Mouse (Mus musculus) lung, embryonic 14.5 days (tissue): ENCODE results near the gene Lzts2. TPM values are rescaled to one million over a fixed set of nuclear protein-coding genes. Genes with fewer than 3 reads are reported as not detected.

Source experiments
- ATAC-seq: fragments of 200-750 bp; cut with Nextera tagmentation; 2 replicates; pipeline ENCODE4 v1.8.0; 2017; ENCODE audit warnings: mild to moderate bottlenecking, moderate TSS enrichment, moderate library complexity; ENCODE audit not compliant: insufficient read depth
- DNase-seq: peaks from one replicate; pipeline ENCODE4 v3.0.0-alpha.2; 2015
- H3K27ac ChIP-seq: fragments of 300-500 bp; sonication (generic); 2 replicates; pipeline ENCODE4 v1.5.1; 2014; ENCODE audit warnings: low read depth, mild to moderate bottlenecking, moderate library complexity
- H3K27me3 ChIP-seq: fragments of 300-500 bp; sonication (generic); 2 replicates; pipeline ENCODE4 v1.6.1; 2014; ENCODE audit warnings: low read length, control low read depth; ENCODE audit not compliant: insufficient read depth
- H3K36me3 ChIP-seq: fragments of 300-500 bp; sonication (generic); 2 replicates; pipeline ENCODE4 v1.6.1; 2014; ENCODE audit warnings: control low read depth; ENCODE audit not compliant: insufficient read depth
- H3K4me1 ChIP-seq: fragments of 300-500 bp; sonication (generic); 2 replicates; pipeline ENCODE4 v1.6.1; 2014; ENCODE audit warnings: antibody characterized with exemption, control low read depth; ENCODE audit not compliant: insufficient read depth
- H3K4me2 ChIP-seq: fragments of 300-500 bp; sonication (generic); 2 replicates; pipeline ENCODE4 v1.6.1; 2014; ENCODE audit warnings: mild to moderate bottlenecking
- H3K4me3 ChIP-seq: fragments of 300-500 bp; sonication (generic); 2 replicates; pipeline ENCODE4 v1.5.1; 2014; ENCODE audit warnings: low read depth, low read length
- H3K9ac ChIP-seq: fragments of 300-500 bp; sonication (generic); 2 replicates; pipeline ENCODE4 v1.6.1; 2014
- H3K9me3 ChIP-seq: fragments of 300-500 bp; sonication (generic); 2 replicates; pipeline ENCODE4 v1.6.1; 2016; ENCODE audit warnings: low read depth, low read length, control low read depth
- CTCF ChIP-seq: IDR thresholded peaks from 2 replicates; pipeline ENCODE4 v1.5.1; 2016; ENCODE audit warnings: antibody characterized with exemption, low read depth
- WGBS: fragments of 180-500 bp; shearing (Covaris S2); extraction: QIAGEN DNeasy Blood & Tissue Kit; methylation state at CpG from one replicate; pipeline ENCODE4 v1.1.7; 2014; 5-methylcytosine and 5-hydroxymethylcytosine counted together
- polyA plus RNA-seq: library from polyadenylated mRNA; unstranded; fragments of >200 nt; fragmentation: Nextera tagmentation; extraction: Ambion mirVana; gene quantifications from 2 replicates; pipeline ENCODE4 v1.2.1, GENCODE M21; 2014

The Lzts2 gene
- polyA plus RNA-seq, 1 experiment from 2014 or later: 75.4 TPM

DNA sequence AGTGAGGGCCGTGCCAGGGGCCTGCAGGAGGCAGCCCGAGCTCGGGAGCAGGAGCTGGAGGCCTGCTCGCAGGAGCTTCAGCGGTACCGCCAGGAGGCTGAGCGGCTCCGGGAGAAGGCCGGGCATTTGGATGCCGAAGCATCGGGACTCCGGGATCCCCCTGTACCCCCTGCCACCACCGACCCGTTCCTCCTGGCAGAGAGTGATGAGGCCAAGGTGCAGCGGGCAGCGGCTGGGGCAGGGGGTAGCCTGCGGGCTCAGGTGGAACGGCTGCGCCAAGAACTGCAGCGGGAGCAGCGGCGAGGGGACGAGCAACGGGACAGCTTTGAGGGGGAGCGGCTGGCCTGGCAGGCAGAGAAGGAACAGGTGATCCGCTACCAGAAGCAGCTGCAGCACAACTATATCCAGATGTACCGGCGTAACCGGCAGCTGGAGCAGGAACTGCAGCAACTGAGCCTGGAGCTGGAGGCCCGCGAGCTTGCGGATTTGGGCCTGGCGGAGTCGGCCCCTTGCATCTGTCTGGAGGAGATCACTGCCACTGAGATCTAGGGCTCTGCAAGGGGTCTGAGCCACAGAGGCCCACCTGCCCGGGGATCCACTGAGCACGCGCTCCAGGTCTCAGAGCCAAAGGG, 11.8 kb downstream of the Lzts2 start:
- Histone ChIP-seq H3K36me3 (peaks cover 73% of the 10 kb centered on the region), H3K9ac (no peak overlapping the region)
- WGBS: 86% methylated on average over 37 of the region's 37 CpGs

DNA sequence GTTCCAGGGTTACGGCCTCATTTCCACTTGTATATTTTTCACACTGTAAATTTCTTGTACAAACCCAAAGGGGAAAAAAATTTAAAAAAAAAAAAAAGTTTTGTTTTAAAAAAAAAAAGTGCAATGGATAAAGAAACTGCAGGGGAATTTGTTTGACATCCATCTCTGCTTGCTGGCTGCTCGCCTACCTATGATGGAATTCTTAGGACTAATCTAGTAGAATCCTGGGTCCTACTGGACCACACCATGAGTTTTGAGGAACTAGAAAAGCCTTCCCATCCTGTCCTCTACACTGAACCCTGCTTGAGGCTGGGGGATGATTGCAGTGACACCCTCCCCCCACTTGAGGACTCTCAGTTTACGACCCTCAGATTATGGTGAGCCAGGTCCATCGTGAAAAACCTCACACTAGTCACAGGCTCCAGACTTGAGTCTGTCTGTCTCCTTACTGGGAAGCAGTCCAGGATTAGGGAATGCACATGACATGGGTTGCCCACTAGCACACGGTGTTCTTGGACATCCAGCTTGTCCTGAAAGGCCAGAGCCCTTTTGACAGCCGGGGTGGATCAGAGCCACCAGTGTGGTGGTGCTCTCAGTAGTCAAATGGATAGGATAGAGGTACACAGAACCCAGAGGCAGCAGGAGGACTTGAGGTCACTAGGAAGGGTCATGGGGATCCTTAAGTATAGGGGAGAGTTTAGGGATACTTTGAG, 12.9 kb downstream of the Lzts2 start:
- Histone ChIP-seq H3K4me2 (no peak overlapping the region), H3K27me3 (no peaks in the 10 kb centered on the region), H3K36me3 (peaks cover 62% of the 10 kb centered on the region), H3K27ac (no peak overlapping the region; the same call in 1 of the 2 replicates), H3K9me3 (no peaks in the 10 kb centered on the region), H3K9ac (no peak overlapping the region), H3K4me1 (0 out of 2 replicates have a peak, but pooled peaks cover 3% of the 10 kb centered on the region), H3K4me3 (no peak overlapping the region)
- 66% methylated on average over 6 of the region's 6 CpGs for WGBS
- ATAC-seq (no peak), DNase-seq (no peak)
- no peak for TF ChIP-seq CTCF

More for the DNA sequence above, 11.8 kb downstream of the Lzts2 start:
- Histone ChIP-seq H3K27me3 (no peaks in the 10 kb centered on the region), H3K4me1 (peaks cover 4% of the 10 kb centered on the region; the same call in 1 of the 2 replicates), H3K4me2 (no peak overlapping the region), H3K9me3 (no peaks in the 10 kb centered on the region), H3K4me3 (no peak overlapping the region), H3K27ac (no peak overlapping the region)
- no peak for TF ChIP-seq CTCF
- ATAC-seq: no peak
- no peak for DNase-seq

- no peak for ATAC-seq
- Histone ChIP-seq H3K27me3 (no peaks in the 10 kb centered on the region), H3K4me1 (0 out of 2 replicates have a peak, but pooled peaks cover 6% of the 10 kb centered on the region), H3K36me3 (peaks cover 55% of the 10 kb centered on the region), H3K9ac (no peak overlapping the region), H3K27ac (no peak overlapping the region), H3K4me3 (no peak overlapping the region), H3K4me2 (no peak overlapping the region), H3K9me3 (no peaks in the 10 kb centered on the region)
- no peak for TF ChIP-seq CTCF
- no peak for DNase-seq
- 85% methylated on average over 6 of the region's 6 CpGs for WGBS
These were observed 13.6 kb downstream of the Lzts2 start for GRCm38 (mm10) chr19:45027848-45028247.

DNA sequence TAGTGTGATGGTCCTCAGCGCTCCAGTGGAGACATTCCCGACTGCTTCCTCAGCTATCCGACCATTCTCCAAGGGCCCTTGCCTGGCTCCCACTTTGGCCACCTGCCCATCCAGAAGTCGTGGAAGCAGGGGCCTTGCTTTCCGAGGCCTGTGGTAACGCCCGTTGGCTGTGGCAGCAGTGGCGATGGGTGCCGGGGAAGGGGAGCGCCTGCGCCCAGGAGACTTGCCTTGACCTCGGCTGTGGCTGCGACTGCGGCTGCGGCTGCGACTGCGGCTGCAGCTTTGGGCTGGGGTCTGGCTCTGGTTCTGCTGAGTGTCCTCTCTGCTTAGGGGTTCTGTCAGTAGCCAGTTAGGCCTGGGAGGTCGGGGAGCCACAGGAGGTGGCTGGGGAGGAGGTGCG, 14.5 kb downstream of the Lzts2 start:
- no peaks in the 10 kb centered on the region for H3K9me3 ChIP-seq
- ATAC-seq (no peak), DNase-seq (no peak)
- TF ChIP-seq CTCF: no peak
- 51% methylated on average over 19 of the region's 19 CpGs for WGBS
- H3K4me1 ChIP-seq: 0 out of 2 replicates have a peak, but pooled peaks cover 6% of the 10 kb centered on the region
- no peak overlapping the region for H3K4me2 ChIP-seq
- H3K9ac ChIP-seq: no peak overlapping the region
- no peak overlapping the region for H3K4me3 ChIP-seq
- H3K27ac ChIP-seq: no peak overlapping the region
- no peaks in the 10 kb centered on the region for H3K27me3 ChIP-seq
- H3K36me3 ChIP-seq: peaks cover 46% of the 10 kb centered on the region

DNA sequence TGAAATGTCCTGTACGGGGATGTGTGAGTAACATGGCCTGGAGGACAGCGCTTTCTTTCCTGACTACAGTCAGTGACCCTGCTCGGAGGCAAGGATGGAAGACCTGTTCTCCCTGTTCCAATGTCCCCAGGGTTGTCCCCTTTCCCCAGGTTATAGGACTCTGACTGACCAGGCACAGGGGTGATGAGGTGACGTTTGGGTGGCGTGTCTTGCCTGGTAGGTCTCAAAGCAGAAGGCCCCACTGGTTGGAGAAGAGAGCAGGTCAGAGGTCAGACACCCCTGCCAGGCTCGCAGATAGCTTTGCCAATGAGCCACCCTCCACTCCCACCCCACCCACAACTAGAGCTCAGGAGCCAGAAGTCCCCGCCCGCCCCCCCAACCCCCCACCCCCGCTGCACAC, 15.4 kb downstream of the Lzts2 start:
- H3K9me3 ChIP-seq: no peaks in the 10 kb centered on the region
- H3K27me3 ChIP-seq: no peaks in the 10 kb centered on the region
- H3K9ac ChIP-seq: no peak overlapping the region
- TF ChIP-seq CTCF: no peak
- 0 out of 2 replicates have a peak, but pooled peaks cover 6% of the 10 kb centered on the region for H3K4me1 ChIP-seq
- H3K4me2 ChIP-seq: no peak overlapping the region
- 54% methylated on average over 9 of the region's 9 CpGs for WGBS
- H3K27ac ChIP-seq: no peak overlapping the region
- ATAC-seq (no peak), DNase-seq (no peak)
- peaks cover 40% of the 10 kb centered on the region for H3K36me3 ChIP-seq
- no peak overlapping the region for H3K4me3 ChIP-seq

- Histone ChIP-seq H3K4me3 (no peak overlapping the region), H3K4me2 (peak overlapping the region; percentile 55; the same call in 1 of the 2 replicates), H3K36me3 (peaks cover 34% of the 10 kb centered on the region), H3K9me3 (no peaks in the 10 kb centered on the region), H3K4me1 (0 out of 2 replicates have a peak, but pooled peaks cover 6% of the 10 kb centered on the region), H3K27me3 (no peaks in the 10 kb centered on the region), H3K27ac (no peak overlapping the region), H3K9ac (no peak overlapping the region)
- WGBS: 29% methylated on average over 8 of the region's 8 CpGs
- TF ChIP-seq CTCF: peak; percentile 91
- peak; percentile 33 for ATAC-seq
- DNase-seq: peak; percentile 75
These were observed 15.9 kb downstream of the Lzts2 start for GRCm38 (mm10) chr19:45030111-45030510.
